Mouse (Mus musculus): ENCODE results near the gene Zfhx3. TPM values are rescaled to one million over a fixed set of nuclear protein-coding genes. Genes with fewer than 3 reads are reported as not detected.

The Zfhx3 gene
- total and polyA plus RNA-seq, 3 experiments: 0.23 to 2.5 TPM; not detected in 1

DNA sequence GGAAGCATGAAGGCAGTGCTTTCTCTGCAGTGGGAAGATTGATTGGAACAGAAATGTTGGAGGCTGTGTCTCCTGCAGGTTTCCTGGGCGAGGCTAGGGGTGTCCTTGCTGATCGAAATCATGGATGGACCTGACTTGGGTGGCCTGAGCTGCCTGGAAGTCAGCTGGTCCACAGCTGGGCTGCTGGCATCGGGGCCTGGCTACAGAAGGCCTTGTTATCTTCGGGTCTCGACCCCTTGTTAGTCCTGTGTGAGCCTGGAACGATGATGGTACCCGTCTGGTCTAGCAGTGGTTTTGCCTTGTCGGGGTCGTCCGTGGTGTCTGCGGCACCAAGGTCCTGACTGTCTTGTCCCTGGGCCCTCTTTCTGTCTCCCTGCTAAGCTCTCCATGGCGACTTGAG, 870.9 kb downstream of the Zfhx3 start (continued):
- TF ChIP-seq ZKSCAN1 (IDR thresholded peaks at IDR 0.05; ENCODE audit: low read depth, low read length) (no peak), TCF12 (IDR thresholded peaks at IDR 0.05; ENCODE audit: low read depth, low read length) (no peak), ZNF384 (IDR thresholded peaks at IDR 0.05; ENCODE audit: low read depth, low read length) (no peak)

DNA sequence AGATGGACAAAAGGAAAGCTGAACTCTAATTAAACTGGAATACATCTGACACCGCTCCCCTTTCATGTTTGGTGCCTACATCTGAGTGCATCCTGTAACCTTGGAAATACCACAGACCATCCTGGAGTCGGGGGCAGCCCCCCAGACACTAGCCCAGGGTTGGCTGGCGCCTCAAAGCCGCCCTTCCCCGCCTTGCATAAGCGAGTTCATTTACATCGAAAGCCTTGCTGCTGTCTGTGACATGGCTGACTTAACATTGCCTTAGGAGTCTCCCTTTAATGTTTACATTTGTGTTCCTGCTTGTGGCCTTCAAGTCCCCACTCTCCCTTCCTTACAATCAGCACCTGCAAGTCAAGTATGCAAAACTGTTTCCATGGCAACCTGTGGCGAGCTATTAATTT, 876.8 kb downstream of the Zfhx3 start:
- H3K79me2 ChIP-seq (ENCODE audit: control insufficient read depth, insufficient read depth, low read length, poor library complexity): no peaks in the 10 kb centered on the region
- H3K27ac ChIP-seq (ENCODE audit: control insufficient read depth, low read depth, low read length): no peak overlapping the region
- DNase-seq (ENCODE audit: low read depth, low spot score): peak; percentile 20
- no peak overlapping the region for H3K4me3 ChIP-seq (ENCODE audit: control insufficient read depth in 1 of 2, insufficient read depth in 1 of 2, low read depth in 2 of 2, low read length in 2 of 2)
- no peak overlapping the region for H3K9ac ChIP-seq (ENCODE audit: control insufficient read depth, low read depth, low read length, poor library complexity, severe bottlenecking)
- no peaks in the 10 kb centered on the region for H3K9me3 ChIP-seq (replicated peaks; ENCODE audit: insufficient read depth, low read length)
- no peaks in the 10 kb centered on the region for H3K36me3 ChIP-seq (ENCODE audit: control insufficient read depth in 1 of 2, insufficient read depth in 2 of 2, low read length in 2 of 2)
- no peaks in the 10 kb centered on the region for H3K4me1 ChIP-seq (ENCODE audit: control insufficient read depth in 1 of 2, insufficient read depth in 2 of 2, low read length in 2 of 2)
- TF ChIP-seq ZNF384 (IDR thresholded peaks at IDR 0.05; ENCODE audit: low read depth, low read length) (no peak), E2F4 (IDR thresholded peaks at IDR 0.05; ENCODE audit: borderline replicate concordance, low read depth, low read length) (no peak), GATA1 (IDR thresholded peaks at IDR 0.05; ENCODE audit: low read depth, low read length) (no peak), ELF1 (IDR thresholded peaks at IDR 0.05; ENCODE audit: low read depth, low read length) (no peak), MYC (IDR thresholded peaks at IDR 0.05; ENCODE audit: low read depth, low read length) (no peak), EP300 (IDR thresholded peaks at IDR 0.05; ENCODE audit: low read depth in 1 of 2, low read length in 2 of 2) (no peak), TBP (IDR thresholded peaks at IDR 0.05; ENCODE audit: low read depth, low read length) (no peak), NRF1 (IDR thresholded peaks at IDR 0.05; ENCODE audit: insufficient read depth, low read depth, low read length, poor library complexity, severe bottlenecking) (no peak), MAZ (IDR thresholded peaks at IDR 0.05; ENCODE audit: low read depth, low read length) (no peak), CTCF (IDR thresholded peaks at IDR 0.05 in 2 of 3, conservative IDR thresholded peaks at IDR 0.05 in 1 of 3; ENCODE audit: control insufficient read depth in 1 of 3, insufficient read depth in 1 of 3, low read depth in 2 of 3, low read length in 3 of 3, poor library complexity in 1 of 3, severe bottlenecking in 1 of 3) (no peak), RCOR1 (IDR thresholded peaks at IDR 0.05; ENCODE audit: low read depth, low read length) (no peak), GABPA (IDR thresholded peaks at IDR 0.05; ENCODE audit: low read depth, low read length) (no peak), JUND (IDR thresholded peaks at IDR 0.05; ENCODE audit: low read depth, low read length) (no peak)
- H3K27me3 ChIP-seq (ENCODE audit: control insufficient read depth in 1 of 2, insufficient read depth in 2 of 2, low read length in 2 of 2): no peaks in the 10 kb centered on the region

DNA sequence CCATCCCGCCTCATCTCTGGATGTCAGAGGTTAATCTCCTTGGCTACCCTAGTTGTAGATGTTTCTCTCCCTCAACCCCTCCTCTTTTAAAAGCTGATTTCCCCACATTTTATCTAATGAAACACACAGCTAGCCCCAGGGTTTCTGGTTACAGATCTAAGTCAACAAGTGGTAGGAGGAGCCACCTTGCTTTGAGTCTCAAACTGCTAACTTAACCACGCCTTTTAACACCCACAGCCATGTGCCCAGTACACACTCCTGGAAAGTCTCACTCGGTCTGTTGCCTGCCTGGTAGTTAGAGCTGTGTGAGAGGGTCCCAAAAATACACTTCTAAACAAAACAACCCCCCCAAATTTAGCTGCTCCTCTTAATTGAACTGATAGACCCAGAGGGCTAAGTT, 877.4 kb downstream of the Zfhx3 start:
- TF ChIP-seq ZMIZ1 (IDR thresholded peaks at IDR 0.05; ENCODE audit: low read depth, low read length): no peak
- no peak for TF ChIP-seq E2F4 (IDR thresholded peaks at IDR 0.05; ENCODE audit: borderline replicate concordance, low read depth, low read length)
- peak; percentile 42; the same call in 1 of the 2 replicates for TF ChIP-seq TAL1 (IDR thresholded peaks at IDR 0.05; ENCODE audit: low read length)
- TF ChIP-seq MAX (IDR thresholded peaks at IDR 0.05; ENCODE audit: low read length): peak; percentile 55
- no peak for TF ChIP-seq ZKSCAN1 (IDR thresholded peaks at IDR 0.05; ENCODE audit: low read depth, low read length)
- TF ChIP-seq MXI1 (IDR thresholded peaks at IDR 0.05; ENCODE audit: low read depth, low read length): 0 out of 2 replicates have a peak, but pooled peaks have one; percentile 34
- H3K27ac ChIP-seq (ENCODE audit: control insufficient read depth, low read depth, low read length): no peak overlapping the region; the same call in 1 of the 2 replicates
- H3K9ac ChIP-seq (ENCODE audit: control insufficient read depth, low read depth, low read length, poor library complexity, severe bottlenecking): no peak overlapping the region
- DNase-seq (ENCODE audit: low read depth, low spot score): peak; percentile 68
- no peak overlapping the region for H3K4me3 ChIP-seq (ENCODE audit: control insufficient read depth in 1 of 2, insufficient read depth in 1 of 2, low read depth in 2 of 2, low read length in 2 of 2)
- no peaks in the 10 kb centered on the region for H3K27me3 ChIP-seq (ENCODE audit: control insufficient read depth in 1 of 2, insufficient read depth in 2 of 2, low read length in 2 of 2)
- no peaks in the 10 kb centered on the region for H3K36me3 ChIP-seq (ENCODE audit: control insufficient read depth in 1 of 2, insufficient read depth in 2 of 2, low read length in 2 of 2)
- H3K4me1 ChIP-seq (ENCODE audit: control insufficient read depth in 1 of 2, insufficient read depth in 2 of 2, low read length in 2 of 2): no peaks in the 10 kb centered on the region
- H3K9me3 ChIP-seq (replicated peaks; ENCODE audit: insufficient read depth, low read length): no peaks in the 10 kb centered on the region
- H3K79me2 ChIP-seq (ENCODE audit: control insufficient read depth, insufficient read depth, low read length, poor library complexity): no peaks in the 10 kb centered on the region

All from MEL (cell line).